ENCODE assay signal across 8 mouse cellular contexts in genomic region chr11:113709731-113710256, GRCm38 (mm10). TPM values are rescaled to one million over a fixed set of nuclear protein-coding genes. Genes with fewer than 3 reads are reported as not detected.
A peak's percentile ranks its signal among the peaks of the same experiment; 100 is the strongest.
DNase-seq lines count a peak whose midpoint lies in the region; ATAC-seq lines count a peak whose summit lies in the region.

Gene Cpsf4l, minus strand, starts transcription at chr11:113710017.

- no peaks in the 10 kb centered on the region for H3K9me3 ChIP-seq in forebrain, embryonic 14.5 days (replicated peaks; ENCODE audit: control insufficient read depth, low read length)
- no peaks in the 10 kb centered on the region for H3K9me3 ChIP-seq in liver, embryonic 16.5 days (replicated peaks; ENCODE audit: control insufficient read depth, low read length)

- peak within 1 kb of the TSS; percentile 55 for H3K9ac ChIP-seq in forebrain, embryonic 14.5 days (ENCODE audit: low read length)
- peak within 1 kb of the TSS; percentile 20; the same call in 1 of the 2 replicates for H3K9ac ChIP-seq in liver, embryonic 16.5 days (ENCODE audit: low read depth, low read length)

- H3K27ac ChIP-seq in forebrain, embryonic 14.5 days (ENCODE audit: low read depth, low read length), result peak within 1 kb of the TSS; percentile 70; the same call in 1 of the 2 replicates
- no peak within 1 kb of the TSS for H3K27ac ChIP-seq in liver, embryonic 16.5 days (ENCODE audit: low read length)

- peak; percentile 56 for ATAC-seq in forebrain, embryonic 14.5 days
- ATAC-seq in liver, embryonic 16.5 days (ENCODE audit: low read depth), result no peak

- H3K4me1 ChIP-seq in forebrain, embryonic 14.5 days (ENCODE audit: control insufficient read depth, insufficient read depth, low read length), result peaks cover 15% of the 10 kb centered on the region
- no peaks in the 10 kb centered on the region for H3K4me1 ChIP-seq in liver, embryonic 16.5 days (ENCODE audit: control insufficient read depth, low read depth, low read length)

- peak within 1 kb of the TSS; percentile 24; the same call in 1 of the 2 replicates for H3K4me2 ChIP-seq in forebrain, embryonic 14.5 days (ENCODE audit: low read length)
- H3K4me2 ChIP-seq in liver, embryonic 16.5 days (ENCODE audit: low read depth, low read length), result no peak within 1 kb of the TSS

- peak; percentile 57 for DNase-seq in lung, postnatal 10 days
- DNase-seq in lung, postnatal 25 days (ENCODE audit: low spot score), result no peak
- DNase-seq in forebrain, embryonic 14.5 days (ENCODE audit: low spot score), result peak; percentile 40
- peak; percentile 74 for DNase-seq in thymus, postnatal 25 days
- no peak for DNase-seq in urinary bladder, postnatal 14 days (ENCODE audit: low spot score)
- DNase-seq in frontal cortex, postnatal 25 days (ENCODE audit: low spot score in 2 of 2), result no peak
- DNase-seq in gastrocnemius, postnatal 25 days, result no peak

- no peaks in the 10 kb centered on the region for H3K27me3 ChIP-seq in forebrain, embryonic 14.5 days (replicated peaks; ENCODE audit: control insufficient read depth, insufficient read depth, low read length)
- peaks cover 15% of the 10 kb centered on the region for H3K27me3 ChIP-seq in liver, embryonic 16.5 days (ENCODE audit: control insufficient read depth, insufficient read depth, low read depth, low read length)

- WGBS in forebrain, embryonic 14.5 days, result 3% methylated on average over 11 of the region's 11 CpGs
- 28% methylated on average over 11 of the region's 11 CpGs for WGBS in liver, embryonic 16.5 days (ENCODE audit: insufficient replicate concordance)

- H3K4me3 ChIP-seq in forebrain, embryonic 14.5 days (ENCODE audit: low read depth, low read length), result no peak within 1 kb of the TSS
- no peak within 1 kb of the TSS for H3K4me3 ChIP-seq in liver, embryonic 16.5 days (ENCODE audit: low read depth, low read length)

- 0 out of 2 replicates have a peak, but pooled peaks cover 3% of the 10 kb centered on the region for H3K36me3 ChIP-seq in forebrain, embryonic 14.5 days (ENCODE audit: control insufficient read depth, insufficient read depth, low read length)
- no peaks in the 10 kb centered on the region for H3K36me3 ChIP-seq in liver, embryonic 16.5 days (ENCODE audit: control insufficient read depth, insufficient read depth)

RNA-seq across cellular contexts. Expression of gene Cpsf4l, which starts in this region (rescaled TPM):
- not detected in 2 replicates for polyA plus RNA-seq in forebrain, embryonic 14.5 days (2014; fragmentation: Nextera tagmentation; extraction: Ambion mirVana)
- polyA plus RNA-seq in liver, embryonic 16.5 days (2015; fragmentation: Nextera tagmentation; extraction: Ambion mirVana), result 0.18 TPM in 1 of 2 replicates, not detected in the other
- total RNA-seq in gastrocnemius, postnatal 25 days (2021), result not detected

Comparison
In these comparisons a context has a peak if more than half of its experiments do, and no peak if none do; other contexts are left out.
1. DNase-seq: peak in lung, postnatal 10 days (single experiment) and thymus, postnatal 25 days (single experiment); none in lung, postnatal 25 days (single experiment), urinary bladder, postnatal 14 days (single experiment), frontal cortex, postnatal 25 days (0 of 2) and gastrocnemius, postnatal 25 days (single experiment).
2. Peak in DNase-seq, ATAC-seq, H3K27ac ChIP-seq, H3K9ac ChIP-seq and H3K4me2 ChIP-seq in forebrain, embryonic 14.5 days; RNA of the gene not detected or under 1 TPM.